Mouse (Mus musculus): ENCODE measurements around the gene Syn3. TPM values are rescaled to one million over a fixed set of nuclear protein-coding genes. Genes with fewer than 3 reads are reported as not detected.

Syn3 gene
- polyA plus RNA-seq, 1 experiment from 2014 or later = 4.5 TPM

GRCm38 (mm10) chr10:86174017-86174416 is 324.7 kb downstream of the Syn3 start:
- Histone ChIP-seq H3K4me3 (no peak overlapping the region), H3K27me3 (ENCODE audit: poor library complexity, severe bottlenecking) (no peaks in the 10 kb centered on the region), H3K9me3 (no peaks in the 10 kb centered on the region), H3K27ac (no peak overlapping the region), H3K36me3 (replicated peaks) (no peaks in the 10 kb centered on the region), H3K4me1 (0 out of 2 replicates have a peak, but pooled peaks cover under 1% of the 10 kb centered on the region)
- DNase-seq (ENCODE audit: extremely low spot score, low spot score) = no peak
- WGBS = 86% methylated on average over 6 of the region's 6 CpGs

- Histone ChIP-seq H3K9me3 (no peaks in the 10 kb centered on the region), H3K4me1 (no peaks in the 10 kb centered on the region), H3K27me3 (ENCODE audit: poor library complexity, severe bottlenecking) (no peaks in the 10 kb centered on the region), H3K27ac (no peak overlapping the region), H3K4me3 (no peak overlapping the region), H3K36me3 (replicated peaks) (no peaks in the 10 kb centered on the region)
- 91% methylated on average over 4 of the region's 4 CpGs for WGBS
- no peak for DNase-seq (ENCODE audit: extremely low spot score, low spot score)
These were observed 325.4 kb downstream of the Syn3 start for GRCm38 (mm10) chr10:86173284-86173683.

- no peaks in the 10 kb centered on the region for H3K36me3 ChIP-seq (replicated peaks)
- H3K27ac ChIP-seq = no peak overlapping the region
- no peak for DNase-seq (ENCODE audit: extremely low spot score, low spot score)
- no peak overlapping the region for H3K4me3 ChIP-seq
- H3K9me3 ChIP-seq = no peaks in the 10 kb centered on the region
- H3K27me3 ChIP-seq (ENCODE audit: poor library complexity, severe bottlenecking) = no peaks in the 10 kb centered on the region
- WGBS = 95% methylated on average over 1 of the region's 1 CpGs
- peaks cover 16% of the 10 kb centered on the region for H3K4me1 ChIP-seq
These were observed 327.4 kb downstream of the Syn3 start for GRCm38 (mm10) chr10:86171246-86171645.

DNA sequence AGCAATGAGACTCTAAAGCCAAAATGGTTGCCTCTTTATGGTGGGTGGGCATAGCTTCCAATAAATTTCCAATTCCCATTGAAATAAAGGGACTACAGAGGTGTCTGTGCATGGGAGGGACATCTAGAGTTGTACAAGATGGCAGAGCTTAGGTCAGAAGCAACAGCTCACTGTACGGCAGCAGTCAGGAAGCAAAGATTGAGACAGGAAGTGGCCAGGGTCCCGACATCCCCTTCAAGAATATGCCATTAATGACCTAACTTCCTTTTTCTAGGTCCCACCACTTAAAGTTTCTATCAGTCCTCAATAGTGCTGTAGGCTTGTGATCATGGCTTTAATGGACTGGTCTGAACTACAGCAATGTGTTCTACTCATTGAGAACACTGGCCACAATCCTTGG is 330.6 kb downstream of the Syn3 start:
- Histone ChIP-seq H3K4me3 (no peak overlapping the region), H3K27me3 (ENCODE audit: poor library complexity, severe bottlenecking) (no peaks in the 10 kb centered on the region), H3K36me3 (replicated peaks) (no peaks in the 10 kb centered on the region), H3K27ac (peak overlapping the region; percentile 78), H3K9me3 (no peaks in the 10 kb centered on the region), H3K4me1 (peaks cover 16% of the 10 kb centered on the region)
- no peak for DNase-seq (ENCODE audit: extremely low spot score, low spot score)
- WGBS = 96% methylated on average over 2 of the region's 2 CpGs

- Histone ChIP-seq H3K4me1 (peaks cover 16% of the 10 kb centered on the region), H3K27ac (peak overlapping the region; percentile 78), H3K36me3 (replicated peaks) (no peaks in the 10 kb centered on the region), H3K4me3 (no peak overlapping the region), H3K27me3 (ENCODE audit: poor library complexity, severe bottlenecking) (no peaks in the 10 kb centered on the region), H3K9me3 (no peaks in the 10 kb centered on the region)
- DNase-seq (ENCODE audit: extremely low spot score, low spot score) = peak; percentile 36
- 18% methylated on average over 4 of the region's 4 CpGs for WGBS
These were observed 331.8 kb downstream of the Syn3 start for GRCm38 (mm10) chr10:86166854-86167268.

DNA sequence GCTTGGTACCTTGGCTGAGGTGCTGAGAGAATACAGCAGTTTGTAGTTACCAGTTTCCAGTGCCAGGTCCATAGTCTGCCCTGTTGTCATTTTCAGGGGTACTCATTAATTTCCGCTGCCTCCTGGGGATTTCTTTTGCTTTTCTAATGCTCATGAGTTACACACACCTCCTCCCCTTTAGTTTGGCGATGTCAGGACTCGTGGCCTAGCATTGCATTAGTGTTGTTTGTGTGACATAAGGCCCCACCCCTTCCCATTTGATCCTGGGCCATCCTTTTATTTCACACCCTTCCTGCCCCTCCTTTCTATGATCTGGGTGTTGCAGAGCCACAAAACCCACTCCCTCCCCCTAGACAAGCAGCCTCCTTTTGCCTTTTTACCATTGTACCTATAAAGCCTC is 334.6 kb downstream of the Syn3 start:
- Histone ChIP-seq H3K9me3 (no peaks in the 10 kb centered on the region), H3K27me3 (ENCODE audit: poor library complexity, severe bottlenecking) (no peaks in the 10 kb centered on the region), H3K27ac (no peak overlapping the region), H3K4me1 (peaks cover 16% of the 10 kb centered on the region), H3K4me3 (no peak overlapping the region), H3K36me3 (replicated peaks) (no peaks in the 10 kb centered on the region)
- WGBS = 81% methylated on average over 3 of the region's 3 CpGs
- no peak for DNase-seq (ENCODE audit: extremely low spot score, low spot score)

- no peak overlapping the region for H3K27ac ChIP-seq
- H3K4me1 ChIP-seq = peaks cover 10% of the 10 kb centered on the region
- no peaks in the 10 kb centered on the region for H3K9me3 ChIP-seq
- H3K36me3 ChIP-seq (replicated peaks) = no peaks in the 10 kb centered on the region
- no peak for DNase-seq (ENCODE audit: extremely low spot score, low spot score)
- 85% methylated on average over 6 of the region's 6 CpGs for WGBS
- no peak overlapping the region for H3K4me3 ChIP-seq
- H3K27me3 ChIP-seq (ENCODE audit: poor library complexity, severe bottlenecking) = no peaks in the 10 kb centered on the region
These were observed 336.9 kb downstream of the Syn3 start for GRCm38 (mm10) chr10:86161783-86162271.

- Histone ChIP-seq H3K36me3 (replicated peaks) (no peaks in the 10 kb centered on the region), H3K9me3 (no peaks in the 10 kb centered on the region), H3K27me3 (ENCODE audit: poor library complexity, severe bottlenecking) (no peaks in the 10 kb centered on the region), H3K4me3 (no peak overlapping the region), H3K27ac (peak overlapping the region; percentile 51; the same call in 1 of the 2 replicates), H3K4me1 (0 out of 2 replicates have a peak, but pooled peaks cover 5% of the 10 kb centered on the region)
- 88% methylated on average over 8 of the region's 8 CpGs for WGBS
- no peak for DNase-seq (ENCODE audit: extremely low spot score, low spot score)
These were observed 340.3 kb downstream of the Syn3 start for GRCm38 (mm10) chr10:86158198-86158899.

DNA sequence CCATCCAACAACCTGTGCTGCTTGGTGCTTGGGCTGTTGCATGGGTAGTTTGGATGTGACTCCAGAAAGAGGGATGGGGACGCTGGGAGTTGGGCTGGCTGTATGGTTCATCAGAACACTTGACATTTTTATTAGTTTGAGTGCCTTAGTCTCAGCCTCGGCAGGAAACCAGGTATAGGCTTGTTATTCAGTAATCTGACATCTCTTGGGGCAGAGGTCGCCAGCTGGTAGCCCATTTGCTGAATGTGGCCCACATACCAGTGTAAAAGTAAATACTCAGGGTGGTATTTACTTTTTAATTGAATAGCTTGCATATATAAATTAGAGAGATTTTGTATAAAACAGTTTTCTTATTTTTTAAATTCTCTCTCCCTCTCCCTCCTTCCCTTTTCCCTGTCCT is 343.4 kb downstream of the Syn3 start:
- WGBS = 76% methylated on average over 3 of the region's 3 CpGs
- Histone ChIP-seq H3K4me3 (no peak overlapping the region), H3K36me3 (replicated peaks) (no peaks in the 10 kb centered on the region), H3K4me1 (0 out of 2 replicates have a peak, but pooled peaks cover 11% of the 10 kb centered on the region), H3K27me3 (ENCODE audit: poor library complexity, severe bottlenecking) (no peaks in the 10 kb centered on the region), H3K27ac (no peak overlapping the region), H3K9me3 (no peaks in the 10 kb centered on the region)
- no peak for DNase-seq (ENCODE audit: extremely low spot score, low spot score)

DNA sequence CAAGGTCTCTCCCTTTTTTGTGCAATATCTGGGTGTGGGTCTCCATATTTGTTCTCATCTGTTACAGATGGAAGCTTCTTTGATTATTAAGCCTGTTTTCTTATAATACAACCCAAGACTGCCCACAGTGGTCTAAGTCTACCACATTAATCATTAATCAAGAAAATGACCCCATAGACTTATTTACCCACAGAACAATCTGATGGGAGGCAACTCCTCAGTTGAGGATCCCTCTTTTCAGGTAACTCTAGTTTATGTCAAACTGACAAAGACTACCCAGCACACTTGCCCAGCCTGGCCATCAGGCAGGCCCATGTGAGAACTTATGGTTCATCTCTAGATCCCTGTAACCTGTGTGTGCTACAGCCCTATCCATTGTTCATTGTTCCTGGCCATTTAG is 345.5 kb downstream of the Syn3 start:
- H3K27me3 ChIP-seq (ENCODE audit: poor library complexity, severe bottlenecking) = no peaks in the 10 kb centered on the region
- 0 out of 2 replicates have a peak, but pooled peaks cover 6% of the 10 kb centered on the region for H3K4me1 ChIP-seq
- no peaks in the 10 kb centered on the region for H3K9me3 ChIP-seq
- DNase-seq (ENCODE audit: extremely low spot score, low spot score) = no peak
- H3K4me3 ChIP-seq = no peak overlapping the region
- no peak overlapping the region for H3K27ac ChIP-seq
- H3K36me3 ChIP-seq (replicated peaks) = no peaks in the 10 kb centered on the region

- H3K27me3 ChIP-seq (ENCODE audit: poor library complexity, severe bottlenecking) = no peaks in the 10 kb centered on the region
- H3K9me3 ChIP-seq = no peaks in the 10 kb centered on the region
- no peak overlapping the region for H3K27ac ChIP-seq
- H3K4me3 ChIP-seq = no peak overlapping the region
- H3K36me3 ChIP-seq (replicated peaks) = no peaks in the 10 kb centered on the region
- 77% methylated on average over 5 of the region's 5 CpGs for WGBS
- no peak for DNase-seq (ENCODE audit: extremely low spot score, low spot score)
- 0 out of 2 replicates have a peak, but pooled peaks cover 6% of the 10 kb centered on the region for H3K4me1 ChIP-seq
These were observed 347.3 kb downstream of the Syn3 start for GRCm38 (mm10) chr10:86151357-86151756.

DNA sequence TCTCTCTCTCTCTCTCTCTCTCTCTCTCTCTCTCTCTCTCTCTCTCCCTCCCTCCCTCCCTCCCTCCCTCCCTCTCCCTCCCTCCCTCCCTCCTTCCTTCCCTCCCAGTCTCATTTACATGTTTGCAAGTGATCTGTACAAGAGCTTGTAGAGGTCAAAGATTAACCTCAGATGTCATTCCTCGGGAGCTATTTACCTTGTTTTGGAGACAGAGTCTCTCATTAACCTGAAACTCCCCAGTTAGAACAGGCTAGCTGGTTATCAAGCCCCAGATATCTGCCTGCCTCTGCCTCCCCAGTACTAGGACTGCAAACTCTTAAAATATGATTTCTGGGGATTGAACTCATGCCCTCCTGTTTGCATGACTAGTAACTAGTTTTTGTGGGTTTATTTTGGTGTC is 348.6 kb downstream of the Syn3 start:
- H3K27ac ChIP-seq = no peak overlapping the region
- WGBS = 55% methylated on average over 1 of the region's 1 CpGs
- H3K9me3 ChIP-seq = no peaks in the 10 kb centered on the region
- H3K36me3 ChIP-seq (replicated peaks) = no peaks in the 10 kb centered on the region
- DNase-seq (ENCODE audit: extremely low spot score, low spot score) = no peak
- no peaks in the 10 kb centered on the region for H3K27me3 ChIP-seq (ENCODE audit: poor library complexity, severe bottlenecking)
- 0 out of 2 replicates have a peak, but pooled peaks cover 6% of the 10 kb centered on the region for H3K4me1 ChIP-seq
- no peak overlapping the region for H3K4me3 ChIP-seq

- H3K27ac ChIP-seq = no peak overlapping the region
- no peak for DNase-seq (ENCODE audit: extremely low spot score, low spot score)
- no peaks in the 10 kb centered on the region for H3K36me3 ChIP-seq (replicated peaks)
- H3K27me3 ChIP-seq (ENCODE audit: poor library complexity, severe bottlenecking) = no peaks in the 10 kb centered on the region
- H3K9me3 ChIP-seq = no peaks in the 10 kb centered on the region
- WGBS = 84% methylated on average over 3 of the region's 3 CpGs
- H3K4me1 ChIP-seq = 0 out of 2 replicates have a peak, but pooled peaks cover 6% of the 10 kb centered on the region
- no peak overlapping the region for H3K4me3 ChIP-seq
These were observed 349.5 kb downstream of the Syn3 start for GRCm38 (mm10) chr10:86149029-86149818.
